Mouse (Mus musculus): Measurements from ENCODE around the gene Ywhag. TPM values are rescaled to one million over a fixed set of nuclear protein-coding genes. Genes with fewer than 3 reads are reported as not detected.

Gene Ywhag
- polyA plus RNA-seq (2016; fragmentation: Nextera tagmentation; extraction: Ambion mirVana): 180 and 182 TPM in 2 replicates

DNA sequence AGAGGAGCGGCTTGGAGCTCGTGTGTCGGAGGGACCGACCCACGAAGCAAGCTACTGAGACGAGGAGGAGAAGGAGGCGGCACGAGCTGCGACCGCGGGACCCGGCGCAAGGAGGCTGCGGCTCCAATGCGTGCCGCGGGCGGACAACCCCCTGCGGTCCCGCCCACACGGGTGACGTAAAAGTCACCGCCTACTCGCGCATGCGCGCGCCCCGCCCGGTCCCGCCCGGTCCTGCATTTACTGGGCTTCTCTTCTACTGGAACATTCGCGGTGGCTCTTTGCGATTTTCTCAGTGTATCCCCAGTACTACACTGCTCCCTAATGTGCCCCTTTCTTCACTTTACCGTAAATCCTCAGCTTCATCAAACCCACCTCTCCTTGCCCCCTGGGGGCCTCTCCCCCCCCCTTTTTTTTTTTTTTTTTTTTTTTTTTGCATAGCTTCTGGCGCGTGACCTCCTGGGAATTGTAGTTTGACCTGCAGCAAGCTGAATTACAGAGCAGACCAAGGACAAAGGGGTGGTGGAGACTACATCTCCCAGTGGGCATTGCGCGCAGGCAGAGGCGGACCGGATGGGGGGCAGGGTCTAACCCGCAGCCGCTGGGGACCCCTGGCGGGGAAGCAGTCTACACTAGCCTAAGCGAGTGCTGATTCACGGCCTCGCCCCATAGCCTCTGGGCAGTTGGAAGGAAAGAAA, at the start of gene Ywhag:
Ywhag (minus strand) TSS at position 136 of the 695 bp plus-strand sequence.
- H3K27ac ChIP-seq: peak within 1 kb of the TSS; percentile 97
- H3K4me3 ChIP-seq (replicated peaks): peak within 1 kb of the TSS; percentile 91
- H3K36me3 ChIP-seq: peaks cover 29% of the 10 kb centered on the region
- peak; percentile 98 for ATAC-seq (ENCODE audit: insufficient number of reproducible peaks, insufficient read depth, low FRiP score, low TSS enrichment, low read depth)
- H3K27me3 ChIP-seq: no peaks in the 10 kb centered on the region
- H3K9me3 ChIP-seq: peaks cover 2% of the 10 kb centered on the region; the same call in 1 of the 2 replicates
- H3K4me1 ChIP-seq (replicated peaks): peaks cover 12% of the 10 kb centered on the region
- WGBS: under 1% methylated on average over 48 of the region's 48 CpGs
- peak within 1 kb of the TSS; percentile 71 for H3K4me2 ChIP-seq
- H3K9ac ChIP-seq (replicated peaks): peak within 1 kb of the TSS; percentile 88

DNA sequence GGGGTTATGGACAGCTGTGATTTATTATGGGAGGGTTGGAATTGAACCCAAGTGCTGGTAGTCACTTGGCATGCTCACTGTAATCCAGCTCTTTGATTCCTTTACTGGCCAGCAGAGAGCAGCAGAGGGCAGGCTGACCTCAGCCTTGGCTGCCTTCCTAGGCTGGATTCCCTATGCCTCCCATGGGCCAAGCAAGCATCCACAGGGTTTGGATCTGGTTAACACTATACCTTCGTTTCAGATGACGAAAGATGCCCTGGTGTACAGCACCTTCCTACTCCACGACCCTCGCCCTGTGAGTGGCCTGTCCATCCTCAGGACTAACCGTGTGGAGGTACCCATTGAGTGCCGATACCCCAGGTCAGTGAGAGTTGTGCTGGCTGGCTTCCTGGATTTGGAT, 48.0 kb upstream of the Ywhag start:
- 38% methylated on average over 6 of the region's 6 CpGs for WGBS
- H3K4me1 ChIP-seq (replicated peaks): no peaks in the 10 kb centered on the region
- H3K36me3 ChIP-seq: no peaks in the 10 kb centered on the region
- H3K9me3 ChIP-seq: no peaks in the 10 kb centered on the region
- H3K4me2 ChIP-seq: no peak overlapping the region
- H3K27ac ChIP-seq: no peak overlapping the region
- H3K27me3 ChIP-seq: no peaks in the 10 kb centered on the region
- H3K9ac ChIP-seq (replicated peaks): no peak overlapping the region
- no peak overlapping the region for H3K4me3 ChIP-seq (replicated peaks)
- ATAC-seq (ENCODE audit: insufficient number of reproducible peaks, insufficient read depth, low FRiP score, low TSS enrichment, low read depth): no peak

DNA sequence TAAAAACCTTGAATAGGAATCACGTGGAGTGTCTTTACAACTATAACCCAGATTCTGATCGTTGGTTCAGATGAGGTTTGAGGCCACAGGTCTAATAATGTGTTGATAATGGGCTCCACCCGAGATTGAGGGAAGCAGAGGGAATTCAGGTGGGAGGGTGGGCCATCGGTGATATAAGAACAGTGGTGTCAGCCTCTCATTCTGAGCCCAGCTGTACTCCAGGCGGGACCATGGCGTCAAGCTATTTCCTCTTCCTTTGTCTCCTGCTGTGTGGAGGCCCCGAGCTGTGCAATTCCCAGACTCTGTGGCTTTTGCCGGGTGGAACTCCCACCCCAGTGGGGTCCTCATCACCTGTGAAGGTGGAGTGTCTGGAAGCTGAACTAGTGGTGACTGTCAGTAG, 45.5 kb upstream of the Ywhag start, which contains the start of gene Zp3:
Zp3 (plus strand) TSS at position 196 of the 400 bp plus-strand sequence.
- Histone ChIP-seq H3K9me3 (no peaks in the 10 kb centered on the region), H3K4me1 (replicated peaks) (no peaks in the 10 kb centered on the region), H3K27me3 (no peaks in the 10 kb centered on the region), H3K4me2 (no peak within 1 kb of the TSS), H3K9ac (replicated peaks) (no peak within 1 kb of the TSS), H3K4me3 (replicated peaks) (no peak within 1 kb of the TSS), H3K36me3 (no peaks in the 10 kb centered on the region), H3K27ac (no peak within 1 kb of the TSS)
- 70% methylated on average over 8 of the region's 8 CpGs for WGBS
- ATAC-seq (ENCODE audit: insufficient number of reproducible peaks, insufficient read depth, low FRiP score, low TSS enrichment, low read depth): no peak

DNA sequence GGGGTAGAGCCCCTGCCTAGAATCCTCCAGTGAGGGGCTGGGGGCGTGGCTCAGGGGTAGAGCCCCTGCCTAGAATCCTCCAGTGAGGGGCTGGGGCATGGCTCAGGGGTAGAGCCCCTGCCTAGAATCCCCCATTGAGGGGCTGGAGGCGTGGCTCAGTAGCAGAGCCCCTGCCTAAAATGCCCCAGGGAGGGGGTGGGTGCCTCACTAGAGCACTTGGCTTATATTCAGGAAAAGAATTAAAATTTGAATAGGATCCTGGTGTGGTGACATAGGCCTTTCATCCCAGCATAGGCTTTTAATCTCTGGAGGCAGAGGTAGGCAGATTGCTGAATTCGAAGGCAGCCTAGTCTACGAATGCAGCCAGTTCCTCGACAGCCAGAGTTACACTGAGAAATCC, 45.0 kb upstream of the Ywhag start:
- Histone ChIP-seq H3K9ac (replicated peaks) (no peak overlapping the region), H3K4me3 (replicated peaks) (no peak overlapping the region), H3K36me3 (no peaks in the 10 kb centered on the region), H3K4me2 (no peak overlapping the region), H3K9me3 (no peaks in the 10 kb centered on the region), H3K27me3 (no peaks in the 10 kb centered on the region), H3K4me1 (replicated peaks) (no peaks in the 10 kb centered on the region; the same call in 1 of the 2 replicates), H3K27ac (no peak overlapping the region)
- 76% methylated on average over 5 of the region's 5 CpGs for WGBS
- ATAC-seq (ENCODE audit: insufficient number of reproducible peaks, insufficient read depth, low FRiP score, low TSS enrichment, low read depth): no peak

DNA sequence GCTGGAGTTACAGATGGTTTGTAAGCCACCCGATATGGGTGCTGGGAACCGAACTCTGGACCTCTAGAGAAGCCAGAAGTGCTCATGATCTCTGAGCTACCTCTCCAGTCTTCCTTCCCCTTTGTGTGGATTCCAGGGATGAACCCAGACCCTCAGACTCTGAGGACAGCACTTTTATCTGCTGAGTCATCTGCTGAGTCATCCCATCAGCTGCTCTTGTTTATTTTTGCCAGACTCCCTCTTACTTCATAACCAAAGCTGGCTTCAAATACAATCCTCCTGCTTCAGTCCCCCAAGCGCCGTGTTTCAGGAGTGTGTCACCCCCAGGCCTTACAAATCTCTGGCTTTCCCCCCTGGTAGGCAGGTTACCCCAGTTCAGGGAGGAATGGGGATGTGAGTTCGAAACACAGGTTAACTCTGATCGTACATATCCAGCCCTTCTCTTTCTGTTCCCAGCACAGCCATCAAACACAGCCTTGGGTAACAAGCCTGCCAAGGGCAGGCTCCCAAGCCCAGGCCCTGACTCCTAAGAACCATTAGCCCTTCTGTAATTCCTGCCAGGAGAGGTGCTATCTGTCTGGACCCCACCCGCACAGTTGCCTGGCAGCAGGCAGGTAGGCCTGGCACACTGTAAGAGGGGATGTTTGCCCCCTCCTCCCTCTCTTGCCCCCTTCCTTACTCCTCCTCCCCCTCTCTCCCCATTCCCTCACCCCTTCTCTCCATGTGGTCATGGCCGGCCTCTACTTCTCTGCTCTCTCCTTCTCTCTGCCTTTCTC, 41.7 kb upstream of the Ywhag start:
- H3K9ac ChIP-seq (replicated peaks): no peak overlapping the region
- H3K27ac ChIP-seq: no peak overlapping the region
- WGBS: 90% methylated on average over 8 of the region's 8 CpGs
- H3K36me3 ChIP-seq: no peaks in the 10 kb centered on the region
- H3K4me3 ChIP-seq (replicated peaks): no peak overlapping the region
- no peaks in the 10 kb centered on the region; the same call in 1 of the 2 replicates for H3K4me1 ChIP-seq (replicated peaks)
- no peak overlapping the region for H3K4me2 ChIP-seq
- no peaks in the 10 kb centered on the region for H3K27me3 ChIP-seq
- H3K9me3 ChIP-seq: no peaks in the 10 kb centered on the region
- ATAC-seq (ENCODE audit: insufficient number of reproducible peaks, insufficient read depth, low FRiP score, low TSS enrichment, low read depth): no peak

DNA sequence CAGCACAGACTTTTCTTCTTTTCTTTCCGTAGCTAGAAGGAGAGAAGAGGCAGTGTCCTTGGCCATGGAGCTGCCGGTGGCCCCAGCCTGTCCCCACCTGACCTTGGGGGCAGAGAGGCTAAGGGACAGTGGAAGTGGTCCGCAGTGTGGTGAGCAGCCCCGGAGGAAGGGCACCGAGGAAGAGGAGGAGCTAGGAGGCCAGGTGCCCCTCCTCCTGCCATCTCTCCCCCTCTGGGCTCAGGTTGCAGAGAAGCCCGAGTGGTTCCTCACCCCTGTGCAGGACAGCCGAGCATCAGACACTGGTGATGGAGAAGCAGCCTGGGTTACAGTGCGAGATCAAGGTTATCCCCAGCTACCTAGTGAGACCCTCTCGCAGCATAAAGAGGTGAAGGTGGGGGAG, 39.9 kb upstream of the Ywhag start, which contains the start of gene Ssc4d:
Ssc4d (minus strand) TSS at position 167 of the 400 bp plus-strand sequence.
- 9% methylated on average over 9 of the region's 9 CpGs for WGBS
- Histone ChIP-seq H3K4me2 (peak within 1 kb of the TSS; percentile 46), H3K4me1 (replicated peaks) (no peaks in the 10 kb centered on the region; the same call in 1 of the 2 replicates), H3K9ac (replicated peaks) (peak within 1 kb of the TSS; percentile 50; the same call in 1 of the 2 replicates), H3K9me3 (no peaks in the 10 kb centered on the region), H3K4me3 (replicated peaks) (peak within 1 kb of the TSS; percentile 30), H3K27me3 (no peaks in the 10 kb centered on the region), H3K36me3 (no peaks in the 10 kb centered on the region), H3K27ac (0 out of 2 replicates have a peak within 1 kb of the TSS, but pooled peaks have one; percentile 35)
- ATAC-seq (ENCODE audit: insufficient number of reproducible peaks, insufficient read depth, low FRiP score, low TSS enrichment, low read depth): no peak

DNA sequence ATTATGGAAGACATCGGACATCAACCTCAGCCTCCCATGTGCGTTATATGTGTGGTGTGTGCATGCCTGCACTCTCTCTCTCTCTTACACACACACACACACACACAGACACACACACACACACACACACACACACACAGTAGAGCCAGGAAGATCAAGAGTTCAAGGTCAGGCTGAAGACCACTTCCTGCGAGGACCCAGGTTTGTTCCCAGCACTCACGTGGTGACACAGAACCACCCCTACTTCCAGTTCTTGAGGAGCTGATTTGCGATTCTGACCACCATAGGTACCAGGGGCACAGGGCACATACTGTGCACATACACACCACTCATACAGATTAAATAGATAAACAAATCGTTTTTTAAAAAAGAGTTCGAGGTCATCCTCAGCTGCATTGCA, 37.5 kb upstream of the Ywhag start:
- WGBS: 91% methylated on average over 7 of the region's 7 CpGs
- ATAC-seq (ENCODE audit: insufficient number of reproducible peaks, insufficient read depth, low FRiP score, low TSS enrichment, low read depth): no peak

DNA sequence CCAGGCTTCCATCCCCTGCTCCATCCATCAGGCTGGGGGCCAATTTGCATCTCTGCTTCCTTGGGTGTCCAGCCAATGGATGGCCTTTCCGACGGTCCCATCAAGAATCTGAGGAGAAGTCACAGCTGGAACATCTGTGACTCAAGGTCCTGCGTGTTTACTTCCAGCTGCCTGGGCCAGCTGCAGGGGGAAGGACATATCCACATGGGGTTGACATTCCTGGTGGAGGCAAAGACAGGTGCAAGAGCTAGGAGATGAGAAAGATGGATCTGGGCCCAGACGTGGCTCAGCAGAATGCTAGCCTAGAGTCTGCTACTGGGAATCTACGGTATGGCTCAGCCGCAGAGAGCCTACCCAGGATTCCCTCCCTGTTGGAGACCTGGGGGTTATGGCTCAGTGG, 35.8 kb upstream of the Ywhag start:
- Histone ChIP-seq H3K27ac (no peak overlapping the region), H3K36me3 (no peaks in the 10 kb centered on the region), H3K27me3 (peaks cover 8% of the 10 kb centered on the region; the same call in 1 of the 2 replicates), H3K9me3 (no peaks in the 10 kb centered on the region), H3K4me3 (replicated peaks) (no peak overlapping the region), H3K9ac (replicated peaks) (no peak overlapping the region), H3K4me2 (no peak overlapping the region), H3K4me1 (replicated peaks) (peaks cover 6% of the 10 kb centered on the region)
- WGBS: 76% methylated on average over 6 of the region's 6 CpGs
- ATAC-seq (ENCODE audit: insufficient number of reproducible peaks, insufficient read depth, low FRiP score, low TSS enrichment, low read depth): no peak

More for the DNA sequence above, 37.5 kb upstream of the Ywhag start:
- Histone ChIP-seq H3K27ac (no peak overlapping the region), H3K36me3 (no peaks in the 10 kb centered on the region), H3K4me1 (replicated peaks) (no peaks in the 10 kb centered on the region; the same call in 1 of the 2 replicates), H3K9ac (replicated peaks) (no peak overlapping the region), H3K4me3 (replicated peaks) (no peak overlapping the region), H3K27me3 (no peaks in the 10 kb centered on the region), H3K4me2 (no peak overlapping the region), H3K9me3 (no peaks in the 10 kb centered on the region)

DNA sequence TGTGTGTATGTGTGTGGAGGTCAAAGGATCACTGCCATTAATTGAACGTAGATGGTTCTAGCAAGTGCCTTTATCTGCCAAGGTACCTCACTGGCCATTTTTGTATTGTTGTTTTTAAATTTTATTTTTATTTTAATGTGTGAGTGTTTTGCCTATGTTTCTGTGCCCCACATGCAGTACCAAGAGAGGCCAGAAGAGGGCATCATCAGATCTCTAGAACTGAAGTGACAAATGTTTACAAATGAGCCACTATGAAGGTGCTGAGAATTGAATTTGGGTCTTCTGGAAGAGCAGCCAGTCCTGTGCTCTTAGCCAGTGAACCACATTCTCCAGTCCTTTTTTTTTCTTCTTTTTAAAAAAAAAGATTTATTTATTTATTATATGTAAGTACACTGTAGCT, 34.4 kb upstream of the Ywhag start:
- H3K4me1 ChIP-seq (replicated peaks): peaks cover 7% of the 10 kb centered on the region
- H3K36me3 ChIP-seq: no peaks in the 10 kb centered on the region
- no peak overlapping the region for H3K4me3 ChIP-seq (replicated peaks)
- no peak overlapping the region for H3K27ac ChIP-seq
- no peak overlapping the region for H3K4me2 ChIP-seq
- no peaks in the 10 kb centered on the region for H3K9me3 ChIP-seq
- 63% methylated on average over 1 of the region's 1 CpGs for WGBS
- H3K9ac ChIP-seq (replicated peaks): no peak overlapping the region
- H3K27me3 ChIP-seq: peaks cover 9% of the 10 kb centered on the region; the same call in 1 of the 2 replicates
- ATAC-seq (ENCODE audit: insufficient number of reproducible peaks, insufficient read depth, low FRiP score, low TSS enrichment, low read depth): no peak

DNA sequence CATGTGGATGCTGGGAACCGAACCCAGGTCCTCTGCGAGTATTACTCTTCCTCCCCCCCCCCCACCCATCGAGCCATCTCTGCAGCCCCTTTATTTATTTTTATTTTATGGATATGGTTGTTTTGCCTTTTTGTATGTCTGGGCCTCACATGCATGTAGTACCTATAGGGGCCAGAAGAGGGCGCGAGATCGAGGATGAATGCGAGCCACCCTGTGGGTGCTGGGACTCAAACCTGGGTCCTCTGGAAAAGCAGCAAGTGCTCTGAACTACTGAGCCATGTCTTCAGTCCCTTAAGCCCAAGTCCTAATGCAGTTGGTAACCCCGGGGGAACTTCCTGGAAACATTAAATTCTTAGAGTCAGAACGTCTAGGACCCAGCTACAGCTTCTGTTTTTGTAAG, 32.5 kb upstream of the Ywhag start:
- no peak overlapping the region for H3K4me3 ChIP-seq (replicated peaks)
- peaks cover 9% of the 10 kb centered on the region; the same call in 1 of the 2 replicates for H3K27me3 ChIP-seq
- no peak overlapping the region for H3K9ac ChIP-seq (replicated peaks)
- H3K36me3 ChIP-seq: no peaks in the 10 kb centered on the region
- 70% methylated on average over 9 of the region's 9 CpGs for WGBS
- no peaks in the 10 kb centered on the region for H3K9me3 ChIP-seq
- no peak for ATAC-seq (ENCODE audit: insufficient number of reproducible peaks, insufficient read depth, low FRiP score, low TSS enrichment, low read depth)
- no peak overlapping the region for H3K27ac ChIP-seq
- H3K4me2 ChIP-seq: no peak overlapping the region
- peaks cover 14% of the 10 kb centered on the region for H3K4me1 ChIP-seq (replicated peaks)

DNA sequence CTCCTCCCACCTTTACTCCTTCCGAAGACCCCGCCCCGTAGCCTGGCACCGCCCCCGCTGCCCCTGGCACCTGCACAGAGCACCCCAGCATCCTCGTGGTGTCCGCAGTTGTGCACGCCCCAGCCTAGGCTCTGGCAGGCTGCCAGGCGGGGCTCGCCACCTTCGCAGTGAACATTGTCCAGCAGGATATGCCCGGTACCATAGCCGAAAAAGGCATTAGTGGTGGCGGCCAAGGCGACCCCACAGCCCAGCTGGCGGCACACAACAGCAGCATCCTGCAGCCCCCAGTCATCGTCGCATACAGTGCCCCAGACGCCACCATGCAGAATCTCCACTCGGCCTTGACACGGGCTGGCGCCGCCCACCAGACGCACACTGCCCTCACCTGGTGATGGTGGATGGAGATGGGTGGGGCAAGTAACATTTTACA, 31.1 kb upstream of the Ywhag start:
- Histone ChIP-seq H3K4me1 (replicated peaks) (peaks cover 20% of the 10 kb centered on the region), H3K4me3 (replicated peaks) (peak overlapping the region; percentile 28), H3K4me2 (peak overlapping the region; percentile 57), H3K9ac (replicated peaks) (no peak overlapping the region; the same call in 1 of the 2 replicates), H3K36me3 (no peaks in the 10 kb centered on the region), H3K9me3 (no peaks in the 10 kb centered on the region), H3K27ac (0 out of 2 replicates have a peak overlapping the region, but pooled peaks have one; percentile 4), H3K27me3 (peaks cover 9% of the 10 kb centered on the region; the same call in 1 of the 2 replicates)
- WGBS: 11% methylated on average over 24 of the region's 24 CpGs
- ATAC-seq (ENCODE audit: insufficient number of reproducible peaks, insufficient read depth, low FRiP score, low TSS enrichment, low read depth): no peak

Measured in limb, embryonic 12.5 days (tissue).